Mouse (Mus musculus): ENCODE measurements at regions not wholly inside any gene's neighbourhood (a gene's known extent, or its start where the extent isn't known, plus 50 kb on each side); places are given as distances from the start of the nearest gene placed in this dataset.

GRCm38 (mm10) chr9:46736232-46736631 is 262.3 kb upstream of the Gm4791 start:
- DNase-seq: no peak

- DNase-seq: peak; percentile 69 to 92
These were observed 262.9 kb upstream of the Gm4791 start for GRCm38 (mm10) chr9:46735664-46736067.

GRCm38 (mm10) chr9:46728465-46728864 is 270.1 kb upstream of the Gm4791 start:
- no peak for DNase-seq

- DNase-seq: no peak
These were observed 274.3 kb upstream of the Gm4791 start for GRCm38 (mm10) chr9:46724231-46724630.

- no peak for DNase-seq
These were observed 285.1 kb upstream of the Gm4791 start for GRCm38 (mm10) chr9:46713415-46713814.

GRCm38 (mm10) chr9:46704151-46704905 is 294.2 kb upstream of the Gm4791 start:
- DNase-seq: no peak

- DNase-seq: no peak
These were observed 294.9 kb upstream of the Gm4791 start for GRCm38 (mm10) chr9:46703674-46704073.

GRCm38 (mm10) chr9:46702901-46703636 is 295.5 kb upstream of the Gm4791 start:
- DNase-seq: no peak

- DNase-seq: no peak
These were observed 296.3 kb upstream of the Gm4791 start for GRCm38 (mm10) chr9:46702053-46702900.

GRCm38 (mm10) chr9:46696171-46696570 is 302.4 kb upstream of the Gm4791 start:
- no peak for DNase-seq

- DNase-seq: no peak
These were observed 309.2 kb upstream of the Gm4791 start for GRCm38 (mm10) chr9:46689331-46689730.

- DNase-seq: no peak
These were observed 314.3 kb upstream of the Gm4791 start for GRCm38 (mm10) chr9:46684113-46684850.

- no peak for DNase-seq
These were observed 326.5 kb upstream of the Gm4791 start for GRCm38 (mm10) chr9:46672050-46672449.

GRCm38 (mm10) chr9:46654422-46654821 is 334.6 kb upstream of the 4931429L15Rik start:
- DNase-seq: no peak

GRCm38 (mm10) chr9:46647238-46647922 is 327.6 kb upstream of the 4931429L15Rik start:
- no peak for DNase-seq

GRCm38 (mm10) chr9:46645469-46645884 is 325.7 kb upstream of the 4931429L15Rik start:
- DNase-seq: no peak

- no peak for DNase-seq
These were observed 323.8 kb upstream of the 4931429L15Rik start for GRCm38 (mm10) chr9:46643551-46643950.

- peak; percentile 4 to 53 for DNase-seq
These were observed 322.9 kb upstream of the 4931429L15Rik start for GRCm38 (mm10) chr9:46642696-46643095.

- no peak for DNase-seq
These were observed 316.6 kb upstream of the 4931429L15Rik start for GRCm38 (mm10) chr9:46636261-46637010.

- no peak for DNase-seq
These were observed 314.2 kb upstream of the 4931429L15Rik start for GRCm38 (mm10) chr9:46633952-46634351.
